Mouse (Mus musculus) cortical plate, adult 2 months (tissue): ENCODE results near the gene Acnat2.

Experiments
- CTCF ChIP-seq: fragments of 200-500 bp; IDR thresholded peaks from 2 replicates; pipeline ENCODE4 v1.5.1; 2011; ENCODE audit warnings: mild to moderate bottlenecking, control low read depth, low read length; ENCODE audit not compliant: insufficient read depth; ENCODE audit errors: extremely low read depth
- POLR2A ChIP-seq: fragments of 200-500 bp; IDR thresholded peaks from 2 replicates; pipeline ENCODE4 v1.6.1; 2011; ENCODE audit warnings: mild to moderate bottlenecking, low read length, control low read depth; ENCODE audit not compliant: insufficient read depth; ENCODE audit errors: extremely low read depth

DNA sequence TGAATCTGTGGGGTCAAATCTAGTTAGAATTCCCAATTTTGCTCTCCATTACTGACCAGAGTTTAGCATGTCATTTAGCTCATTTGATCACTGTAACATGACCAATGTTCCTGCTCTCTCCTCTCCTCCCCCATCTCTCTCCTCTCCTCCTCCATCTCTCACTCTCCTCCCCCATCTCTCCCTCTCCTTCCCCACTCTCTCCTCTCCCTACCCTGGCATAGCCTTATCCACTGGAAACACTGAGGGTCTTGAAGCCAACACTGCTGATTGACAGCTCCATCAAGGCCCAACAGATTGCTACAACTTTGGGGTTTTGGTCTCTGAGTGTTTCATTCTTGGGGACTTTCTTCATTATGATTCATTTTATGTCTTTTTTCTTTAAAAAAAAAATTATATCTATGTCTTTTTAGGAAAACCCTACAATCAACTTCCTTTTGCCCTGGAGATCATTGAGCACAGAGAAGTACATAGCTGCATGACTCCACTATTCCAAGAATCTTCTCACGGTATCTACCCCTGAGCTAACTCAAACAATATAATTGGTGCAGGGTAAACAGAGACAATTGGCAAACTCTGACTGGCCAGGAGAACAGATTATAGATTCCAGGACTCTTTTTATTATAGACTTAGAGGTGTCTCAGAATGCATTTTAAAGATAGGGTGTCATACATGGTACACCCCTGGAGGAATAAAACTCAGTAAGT, 44.0 kb upstream of the Acnat2 start:
- TF ChIP-seq POLR2A = no peak
- no peak for TF ChIP-seq CTCF
